Mouse (Mus musculus) CH12.LX (cell line): ENCODE results near the gene Usp7. TPM values are rescaled to one million over a fixed set of nuclear protein-coding genes. Genes with fewer than 3 reads are reported as not detected.

ENCODE experiments used
- DNase-seq: peaks from one replicate; pipeline ENCODE4 v3.0.0-alpha.2; 2013; ENCODE audit errors: extremely low read depth
- H3K27ac ChIP-seq: 2 replicates; pipeline ENCODE4 v1.5.1; 2012; ENCODE audit warnings: low read depth, mild to moderate bottlenecking, control low read depth, moderate library complexity; ENCODE audit not compliant: insufficient read depth
- H3K27me3 ChIP-seq: replicated peaks from 2 replicates; pipeline ENCODE3; 2012; ENCODE audit warnings: inconsistent platforms
- H3K36me3 ChIP-seq, 2 experiments: replicated peaks in 1 of 2; 2 replicates each; pipeline versions ENCODE3 to v1.6.1; 2012; ENCODE audit warnings: inconsistent platforms in 1 of 2, low read length in 1 of 2, mild to moderate bottlenecking in 1 of 2, mixed read lengths in 1 of 2, moderate library complexity in 1 of 2; ENCODE audit not compliant: control insufficient read depth in 1 of 2, insufficient read depth in 1 of 2
- H3K4me1 ChIP-seq, 2 experiments: 2 replicates each; pipeline ENCODE4 v1.6.1; 2012; ENCODE audit warnings: inconsistent platforms in 1 of 2, moderate library complexity in 1 of 2; ENCODE audit not compliant: insufficient read depth in 2 of 2, control insufficient read depth in 1 of 2
- H3K4me2 ChIP-seq: 2 replicates; pipeline ENCODE4 v1.6.1; 2012; ENCODE audit warnings: low read depth, mild to moderate bottlenecking, control low read depth; ENCODE audit not compliant: poor library complexity, insufficient read depth, severe bottlenecking
- H3K4me3 ChIP-seq, 3 experiments: fragments of 150-350 bp in 1 of 3; sonication (generic) in 1 of 3; replicated peaks in 1 of 3; 2 replicates each; pipeline versions ENCODE3 to v1.5.1; 2011 to 2012; ENCODE audit warnings: low read depth in 2 of 3, low read length in 2 of 3, mild to moderate bottlenecking in 2 of 3, moderate library complexity in 2 of 3, control low read depth in 1 of 3, improper control_type of control experiment in 1 of 3, inconsistent platforms in 1 of 3, mixed read lengths in 1 of 3; ENCODE audit not compliant: poor library complexity in 1 of 3
- H3K79me2 ChIP-seq: replicated peaks from 2 replicates; pipeline ENCODE4 v1.6.1; 2012; ENCODE audit warnings: mild to moderate bottlenecking, moderate library complexity; ENCODE audit not compliant: control insufficient read depth, poor library complexity, insufficient read depth, severe bottlenecking; ENCODE audit errors: extremely low read depth
- H3K9ac ChIP-seq: 2 replicates; pipeline ENCODE4 v1.6.1; 2012; ENCODE audit warnings: low read depth, mild to moderate bottlenecking, control low read depth, moderate library complexity; ENCODE audit not compliant: insufficient read depth
- H3K9me3 ChIP-seq: replicated peaks from 2 replicates; pipeline ENCODE3; 2012; ENCODE audit warnings: low read length, inconsistent platforms, mixed read lengths
- CHD2 ChIP-seq: IDR thresholded peaks from 2 replicates; pipeline ENCODE4 v1.6.1; 2011; ENCODE audit warnings: low read length, improper control_type of control experiment
- CTCF ChIP-seq, 2 experiments: IDR thresholded peaks in 1 of 2; conservative IDR thresholded peaks in 1 of 2; 2 replicates each; pipeline ENCODE4 v1.5.1; 2011 to 2012; ENCODE audit warnings: low read depth in 2 of 2, low read length in 2 of 2, improper control_type of control experiment in 1 of 2, inconsistent platforms in 1 of 2, mild to moderate bottlenecking in 1 of 2, moderate library complexity in 1 of 2
- ELF1 ChIP-seq: IDR thresholded peaks from 2 replicates; pipeline ENCODE4 v1.6.1; 2014; ENCODE audit warnings: low read depth, mild to moderate bottlenecking, inconsistent platforms, low read length, improper control_type of control experiment
- HCFC1 ChIP-seq: IDR thresholded peaks from 2 replicates; pipeline ENCODE4 v1.6.1; 2012; ENCODE audit warnings: low read depth, mild to moderate bottlenecking, inconsistent platforms, low read length, improper control_type of control experiment
- MAX ChIP-seq: IDR thresholded peaks from 2 replicates; pipeline ENCODE4 v1.6.1; 2011; ENCODE audit warnings: low read length, improper control_type of control experiment
- MEF2A ChIP-seq: IDR thresholded peaks from 2 replicates; pipeline ENCODE4 v1.6.1; 2014; ENCODE audit warnings: low read depth, mild to moderate bottlenecking, inconsistent platforms, low read length, improper control_type of control experiment, borderline replicate concordance
- MYC ChIP-seq: IDR thresholded peaks from 2 replicates; pipeline ENCODE4 v1.6.1; 2011; ENCODE audit warnings: low read depth, mild to moderate bottlenecking, improper control_type of control experiment, low read length
- NRF1 ChIP-seq: IDR thresholded peaks from 2 replicates; pipeline ENCODE4 v1.6.1; 2014; ENCODE audit warnings: low read depth, mild to moderate bottlenecking, inconsistent platforms, low read length, improper control_type of control experiment, moderate library complexity
- PAX5 ChIP-seq: IDR thresholded peaks from 2 replicates; pipeline ENCODE4 v1.6.1; 2012; ENCODE audit warnings: low read length, inconsistent platforms, mixed read lengths
- POLR2AphosphoS2 ChIP-seq: IDR thresholded peaks from 2 replicates; pipeline ENCODE4 v1.6.1; 2011; ENCODE audit warnings: low read depth, low read length, improper control_type of control experiment
- RAD21 ChIP-seq: IDR thresholded peaks from 2 replicates; pipeline ENCODE4 v1.6.1; 2011; ENCODE audit warnings: low read depth, mild to moderate bottlenecking, low read length, improper control_type of control experiment, moderate library complexity
- TBP ChIP-seq: conservative IDR thresholded peaks from 2 replicates; pipeline ENCODE4 v1.6.1; 2011; ENCODE audit warnings: low read depth, low read length, improper control_type of control experiment
- USF1 ChIP-seq: IDR thresholded peaks from 2 replicates; pipeline ENCODE4 v1.6.1; 2014; ENCODE audit warnings: low read depth, mild to moderate bottlenecking, inconsistent platforms, low read length, improper control_type of control experiment
- USF2 ChIP-seq: conservative IDR thresholded peaks from 2 replicates; pipeline ENCODE4 v1.6.1; 2011; ENCODE audit warnings: low read depth, low read length, improper control_type of control experiment
- ZKSCAN1 ChIP-seq: IDR thresholded peaks from 2 replicates; pipeline ENCODE4 v1.6.1; 2012; ENCODE audit warnings: low read depth, inconsistent platforms, low read length, improper control_type of control experiment, borderline replicate concordance
- dilution Hi-C: fragments of 300-500 bp; cut with MboI; formaldehyde crosslinking; loops from 2 replicates; pipeline ENCODE4 v1.14.3; 2020; ENCODE audit warnings: low sequenced_read_pairs; ENCODE audit not compliant: extremely low pct_unique_long_range_greater_than_20kb, extremely low pct_ligation_motif_present
- in situ Hi-C: fragments of 300-500 bp; cut with MboI; formaldehyde crosslinking; loops from 3 replicates; pipeline ENCODE4 v1.14.3; 2019; ENCODE audit warnings: low sequenced_read_pairs, low pct_ligation_motif_present, low pct_unique_long_range_greater_than_20kb, mixed read lengths
- polyA plus RNA-seq: library from polyadenylated mRNA; unstranded; fragments of >175 nt; gene quantifications from 2 replicates; pipeline ENCODE4 v1.2.1, GENCODE M21; 2012; ENCODE audit warnings: low read depth; ENCODE audit not compliant: insufficient read length
- total RNA-seq, 2 experiments: library from RNA; depleted of rRNA; stranded (reverse); fragments of 300-350 nt in 1 of 2; fragments of >200 nt in 1 of 2; gene quantifications; 2 replicates each; pipeline ENCODE4 v1.2.3; 2012 to 2014

Usp7 gene
- total and polyA plus RNA-seq, 3 experiments, result 113 to 169 (median 143) TPM

DNA sequence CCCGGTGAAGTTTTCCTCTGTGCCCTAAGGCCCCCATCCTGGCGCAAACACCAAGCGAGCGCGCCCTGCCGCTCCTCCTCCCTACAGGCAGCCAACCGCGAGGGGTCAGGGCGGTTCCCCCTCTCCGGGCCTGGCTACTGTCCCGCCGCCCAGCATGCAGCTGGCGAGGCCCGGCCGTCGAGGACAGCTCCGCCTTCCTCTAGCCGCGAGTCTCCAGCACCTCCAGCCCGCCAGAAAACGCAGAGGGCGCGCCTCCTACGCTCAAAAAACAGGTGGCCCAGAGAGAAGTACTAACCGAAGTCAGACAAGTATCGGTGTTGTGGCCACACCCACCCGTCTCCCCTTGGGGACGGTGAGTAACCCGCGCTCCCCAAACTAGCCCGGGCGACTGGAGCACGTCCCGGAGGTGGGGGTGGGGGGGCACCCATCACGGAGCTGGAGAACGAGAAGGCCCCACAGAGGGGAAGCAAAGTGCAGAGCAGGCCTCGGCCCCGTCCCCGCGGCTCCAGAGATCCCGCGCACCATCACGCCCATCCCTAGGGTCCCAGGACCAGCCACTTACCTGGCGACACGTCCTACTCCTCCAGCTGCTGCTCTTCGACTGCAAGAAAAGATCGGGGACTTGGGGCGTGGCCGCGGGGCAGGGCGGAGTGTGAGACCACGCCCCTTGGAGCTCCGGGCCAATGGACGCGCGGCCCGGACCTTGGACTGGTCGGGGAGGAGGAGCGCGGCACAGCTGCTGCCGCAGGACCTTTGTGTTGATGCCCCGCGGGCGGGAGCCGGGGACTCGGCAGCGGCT lies 120.4 kb downstream of the Usp7 start, which contains the start of gene Carhsp1 (continued):
- TF ChIP-seq HCFC1 (peak; percentile 8; the same call in 1 of the 2 replicates), PAX5 (no peak), USF1 (no peak), USF2 (no peak), CHD2 (peak; percentile 68)

DNA sequence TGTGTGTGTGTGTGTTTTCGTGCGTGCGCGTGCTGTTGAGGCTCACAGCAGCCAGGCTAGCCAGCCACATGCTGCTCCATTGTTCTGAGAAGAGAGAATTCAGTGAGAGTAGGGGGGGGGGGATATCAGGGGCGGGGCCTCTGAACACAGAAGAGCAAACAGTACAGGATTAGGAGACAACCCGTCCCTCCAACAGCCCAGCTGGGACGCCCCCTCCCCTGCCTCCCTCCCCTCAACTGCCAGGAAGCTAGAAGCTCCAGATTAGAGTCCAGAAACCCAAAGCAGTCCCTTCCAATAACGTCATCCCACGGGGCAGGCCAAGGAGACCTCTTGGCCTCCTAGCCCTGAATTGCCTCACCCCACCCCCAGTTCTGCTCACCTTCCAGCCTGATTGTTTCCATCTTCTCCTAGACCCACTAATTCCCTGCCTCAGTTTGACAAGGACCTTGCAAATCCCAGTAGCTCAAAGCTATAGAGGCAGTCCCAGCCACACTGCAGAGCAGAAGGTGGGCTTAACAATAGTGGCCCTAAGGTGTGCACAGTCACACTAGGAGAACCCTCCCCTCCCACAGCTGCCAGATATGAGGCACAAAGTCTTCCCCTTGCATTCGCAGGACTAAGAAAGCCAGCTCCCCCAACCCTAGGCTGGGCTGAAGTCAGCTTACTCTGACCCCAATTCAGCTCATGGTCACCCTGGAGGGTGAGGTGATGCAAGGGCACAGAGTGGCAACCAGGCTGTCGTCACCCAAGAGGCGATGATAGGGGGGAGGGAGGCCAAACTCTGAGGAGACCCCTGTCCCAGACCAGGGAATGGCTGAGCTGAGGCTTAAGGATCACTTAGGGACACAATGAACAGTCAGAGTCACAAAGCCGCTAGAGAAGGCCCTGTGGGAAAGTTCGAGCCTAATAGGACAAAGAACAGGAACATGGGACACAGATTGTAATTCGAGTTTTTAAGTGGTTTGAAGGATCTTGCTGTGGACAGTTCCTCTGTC lies 121.8 kb downstream of the Usp7 start:
- H3K4me3 ChIP-seq, result peak overlapping the region; percentile 60 to 66 (median 64)
- DNase-seq, result no peak

DNA sequence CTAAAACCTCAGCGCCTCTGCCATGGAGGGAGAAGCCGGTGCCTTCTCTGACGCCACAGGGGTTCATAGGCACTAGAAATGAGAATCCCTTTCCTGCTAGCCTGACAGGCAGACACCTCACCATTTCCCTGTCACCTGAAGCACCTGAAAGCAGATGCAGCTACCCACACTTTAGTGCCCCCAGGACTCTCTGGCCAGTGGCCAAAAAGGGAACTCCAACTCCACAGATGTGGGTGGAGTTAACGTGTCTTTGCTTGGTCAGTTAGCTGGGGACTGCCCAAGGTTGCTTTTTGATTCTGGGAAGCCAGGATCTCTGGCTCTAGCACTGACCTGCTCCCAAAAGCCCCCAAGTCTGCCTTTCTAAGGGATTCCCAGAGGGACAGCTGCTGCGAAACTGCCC lies 122.7 kb downstream of the Usp7 start:
- no peak overlapping the region for H3K27ac ChIP-seq
- no peak for DNase-seq
- in situ Hi-C loops (no loop called here), dilution Hi-C loops (no loop called here)
- H3K4me1 ChIP-seq, result peaks cover 32 to 79% of the 10 kb centered on the region in 2 experiments
- TF ChIP-seq TBP, result no peak
- TF ChIP-seq RAD21, result no peak
- no peak for TF ChIP-seq POLR2AphosphoS2
- TF ChIP-seq NRF1, result no peak
- no peak for TF ChIP-seq MAX
- no peak for TF ChIP-seq MEF2A
- no peak for TF ChIP-seq MYC
- TF ChIP-seq ZKSCAN1, result no peak
- no peaks in the 10 kb centered on the region for H3K79me2 ChIP-seq
- peaks cover 4 to 42% of the 10 kb centered on the region in 2 experiments for H3K36me3 ChIP-seq
- no peaks in the 10 kb centered on the region for H3K9me3 ChIP-seq
- H3K4me2 ChIP-seq, result no peak overlapping the region
- H3K27me3 ChIP-seq, result peaks cover 14% of the 10 kb centered on the region
- H3K4me3 ChIP-seq, result no peak overlapping the region
- H3K9ac ChIP-seq, result no peak overlapping the region

More for the DNA sequence above, 121.8 kb downstream of the Usp7 start:
- in situ Hi-C loops, result loop anchor here (5.0 kb wide), 1 partner anchor 258 kb away; no protein-coding TSS in a partner anchor
- no peak overlapping the region for H3K27ac ChIP-seq
- peaks cover 15% of the 10 kb centered on the region for H3K27me3 ChIP-seq
- no peak for TF ChIP-seq CTCF (conservative IDR thresholded peaks at IDR 0.05 in 1 of 2, IDR thresholded peaks at IDR 0.05 in 1 of 2; ENCODE audit: low read depth in 2 of 2, low read length in 2 of 2)
- TF ChIP-seq ELF1, result no peak
- TF ChIP-seq, all 38 proteins: peak for 0
- peaks cover 32 to 81% of the 10 kb centered on the region in 2 experiments for H3K4me1 ChIP-seq
- peak overlapping the region; percentile 67 for H3K9ac ChIP-seq
- H3K4me2 ChIP-seq, result peak overlapping the region; percentile 85
- H3K9me3 ChIP-seq, result no peaks in the 10 kb centered on the region
- no peaks in the 10 kb centered on the region for H3K79me2 ChIP-seq
- peaks cover 4 to 37% of the 10 kb centered on the region in 2 experiments for H3K36me3 ChIP-seq
- dilution Hi-C loops, result no loop called here
